Mouse (Mus musculus): ENCODE results near the gene Wrap73. TPM values are rescaled to one million over a fixed set of nuclear protein-coding genes. Genes with fewer than 3 reads are reported as not detected.
A peak's percentile ranks its signal among the peaks of the same experiment; 100 is the strongest.

Gene Wrap73
- polyA plus RNA-seq, 1 experiment, result 6.3 TPM

DNA sequence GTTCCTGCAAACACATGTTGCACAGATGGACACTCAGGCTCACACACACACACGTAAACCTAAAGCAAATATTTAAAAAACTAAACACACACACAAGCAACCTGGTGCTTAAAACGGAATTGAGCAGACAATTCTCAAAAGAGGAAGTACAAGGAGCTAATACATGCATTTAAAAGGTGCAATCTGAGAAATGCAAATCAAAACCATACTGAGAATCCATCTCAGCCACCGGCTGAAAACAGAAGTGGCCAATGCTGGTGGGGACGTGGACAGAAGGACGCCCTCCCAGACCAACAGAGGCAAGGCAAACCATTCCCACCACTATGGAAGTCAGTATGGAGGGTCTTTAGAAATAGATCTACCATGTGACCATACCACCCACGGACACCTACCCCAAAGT lies 18.6 kb upstream of the Wrap73 start:
- no peak overlapping the region for H3K4me3 ChIP-seq (ENCODE audit: insufficient read depth, low read depth, low read length)
- no peak overlapping the region for H3K27ac ChIP-seq (replicated peaks; ENCODE audit: low read depth, low read length)
- no peaks in the 10 kb centered on the region for H3K4me1 ChIP-seq (ENCODE audit: control insufficient read depth, insufficient read depth, insufficient read length, low read length)

DNA sequence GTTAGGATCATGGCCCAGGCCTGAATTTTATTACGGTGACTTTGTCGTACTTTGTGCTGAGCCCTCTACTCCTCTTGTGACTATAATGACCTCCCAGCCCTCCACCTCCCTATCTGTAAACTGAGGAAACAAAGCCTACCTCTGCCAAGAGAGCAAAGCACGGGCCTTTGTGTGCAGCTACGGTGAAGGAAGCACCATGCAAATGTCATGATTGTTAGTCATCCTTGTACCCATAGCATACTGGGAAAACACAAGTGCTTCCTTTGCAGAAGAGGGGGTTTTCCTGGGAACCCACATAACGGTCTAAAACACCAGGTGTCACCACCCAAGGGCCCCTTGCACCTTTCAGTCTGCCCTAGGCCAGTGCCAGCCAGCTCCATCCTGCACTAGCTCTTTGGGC lies 17.0 kb upstream of the Wrap73 start:
- no peak overlapping the region for H3K27ac ChIP-seq (replicated peaks; ENCODE audit: low read depth, low read length)
- no peaks in the 10 kb centered on the region for H3K4me1 ChIP-seq (ENCODE audit: control insufficient read depth, insufficient read depth, insufficient read length, low read length)
- no peak overlapping the region for H3K4me3 ChIP-seq (ENCODE audit: insufficient read depth, low read depth, low read length)

DNA sequence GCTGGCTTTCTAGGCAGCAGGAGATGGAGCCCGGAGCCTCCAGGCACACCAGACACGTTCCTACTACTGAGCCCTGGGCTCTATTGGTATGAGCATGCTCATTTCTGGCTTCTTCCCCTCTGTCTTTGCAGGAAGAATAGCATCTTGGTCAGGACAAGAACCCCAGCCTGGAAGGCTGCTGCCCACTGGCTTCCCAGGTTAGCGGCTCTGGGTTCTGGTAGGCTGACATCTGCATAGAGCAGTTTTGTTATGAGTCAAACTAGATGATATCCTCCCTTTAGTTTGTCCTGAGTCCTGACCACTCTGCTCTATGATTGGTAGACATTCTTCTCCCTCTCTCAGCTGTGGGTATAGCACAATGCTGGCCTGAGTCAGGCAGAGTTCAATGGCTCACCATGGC lies 14.9 kb upstream of the Wrap73 start:
- no peaks in the 10 kb centered on the region for H3K4me1 ChIP-seq (ENCODE audit: control insufficient read depth, insufficient read depth, insufficient read length, low read length)
- H3K27ac ChIP-seq (replicated peaks; ENCODE audit: low read depth, low read length), result no peak overlapping the region
- no peak overlapping the region for H3K4me3 ChIP-seq (ENCODE audit: insufficient read depth, low read depth, low read length)

DNA sequence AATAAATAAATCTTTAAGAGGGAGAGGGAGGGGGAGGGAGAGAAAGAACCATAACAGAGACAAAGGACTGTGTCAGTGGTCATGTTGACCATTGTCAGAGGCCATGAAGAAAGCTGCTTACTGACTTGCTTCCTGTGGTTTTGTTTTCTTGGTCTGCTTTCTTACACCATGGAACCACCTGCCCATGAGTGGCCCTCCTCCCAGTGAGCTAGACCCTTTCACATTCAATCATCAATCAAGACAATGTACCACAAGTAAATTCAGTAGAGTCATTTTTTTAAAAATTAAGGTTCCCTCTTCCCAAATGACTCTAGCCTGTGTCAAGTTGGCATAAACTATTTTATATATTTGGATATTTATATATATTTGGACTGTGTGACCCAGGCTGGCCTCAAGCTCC lies 12.2 kb upstream of the Wrap73 start:
- Histone ChIP-seq H3K4me1 (ENCODE audit: control insufficient read depth, insufficient read depth, insufficient read length, low read length) (no peaks in the 10 kb centered on the region), H3K4me3 (ENCODE audit: insufficient read depth, low read depth, low read length) (no peak overlapping the region), H3K27ac (replicated peaks; ENCODE audit: low read depth, low read length) (no peak overlapping the region)

DNA sequence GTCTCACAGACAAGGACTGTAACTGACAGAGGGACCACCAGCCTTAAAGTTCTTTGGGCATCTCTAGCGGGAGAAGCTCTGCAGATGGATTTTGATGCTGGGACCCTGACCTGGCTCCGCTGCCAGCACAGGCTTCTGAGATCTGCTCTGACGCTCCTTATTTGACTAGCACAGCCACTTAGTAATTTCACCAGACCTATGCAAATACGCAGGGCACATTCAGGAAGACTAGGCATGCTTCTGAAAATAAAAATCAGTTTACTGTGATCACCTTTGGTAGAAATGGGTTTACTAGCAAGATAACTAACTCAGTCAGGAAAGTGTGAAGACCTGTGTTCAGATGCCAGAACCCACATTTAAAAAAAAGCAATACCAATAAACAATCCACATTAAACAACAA lies 10.3 kb upstream of the Wrap73 start:
- Histone ChIP-seq H3K4me1 (ENCODE audit: control insufficient read depth, insufficient read depth, insufficient read length, low read length) (no peaks in the 10 kb centered on the region), H3K4me3 (ENCODE audit: insufficient read depth, low read depth, low read length) (no peak overlapping the region), H3K27ac (replicated peaks; ENCODE audit: low read depth, low read length) (no peak overlapping the region)

DNA sequence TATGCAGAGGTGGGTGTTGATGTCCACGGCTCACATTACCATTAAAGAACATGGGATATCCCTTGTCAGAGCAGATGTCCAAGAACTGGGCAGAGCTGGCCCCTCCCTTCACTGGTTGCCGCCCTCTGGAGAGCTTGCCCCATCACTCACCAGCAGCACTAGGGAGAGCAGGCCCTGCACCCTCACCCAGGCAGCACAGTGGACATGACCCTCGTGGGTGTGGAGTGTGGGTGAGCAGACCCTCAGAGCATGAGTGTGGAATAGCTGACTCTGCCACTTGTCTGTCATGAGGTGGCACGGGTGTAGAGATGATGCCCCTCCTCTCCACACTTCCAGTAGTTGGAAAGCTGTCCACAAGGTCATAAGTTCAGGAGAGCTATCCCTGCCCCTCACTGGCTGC lies 7.4 kb upstream of the Wrap73 start:
- no peak overlapping the region for H3K27ac ChIP-seq (replicated peaks; ENCODE audit: low read depth, low read length)
- H3K4me3 ChIP-seq (ENCODE audit: insufficient read depth, low read depth, low read length), result no peak overlapping the region
- H3K4me1 ChIP-seq (ENCODE audit: control insufficient read depth, insufficient read depth, insufficient read length, low read length), result no peaks in the 10 kb centered on the region

DNA sequence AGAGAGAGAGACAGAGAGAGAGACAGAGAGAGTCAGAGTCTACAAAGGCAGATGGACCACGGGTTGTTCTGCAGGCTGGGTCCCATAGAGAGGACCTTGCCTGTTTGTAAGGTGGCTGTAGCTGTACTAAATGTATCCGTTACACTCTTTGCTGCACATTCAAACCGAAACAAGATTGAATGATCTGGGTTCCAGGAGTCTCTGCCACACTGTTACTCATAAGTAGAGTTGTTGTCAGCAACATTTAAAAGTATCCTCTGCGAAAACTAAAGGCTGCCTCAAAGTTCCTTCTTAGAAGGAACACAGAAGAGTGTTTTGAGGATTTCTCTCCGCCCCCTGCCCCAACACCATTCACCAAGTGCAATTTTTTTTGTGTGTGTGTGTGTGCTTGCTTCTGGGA lies 5.0 kb upstream of the Wrap73 start:
- Histone ChIP-seq H3K4me1 (ENCODE audit: control insufficient read depth, insufficient read depth, insufficient read length, low read length) (peaks cover 8% of the 10 kb centered on the region), H3K4me3 (ENCODE audit: insufficient read depth, low read depth, low read length) (no peak overlapping the region), H3K27ac (replicated peaks; ENCODE audit: low read depth, low read length) (no peak overlapping the region)

DNA sequence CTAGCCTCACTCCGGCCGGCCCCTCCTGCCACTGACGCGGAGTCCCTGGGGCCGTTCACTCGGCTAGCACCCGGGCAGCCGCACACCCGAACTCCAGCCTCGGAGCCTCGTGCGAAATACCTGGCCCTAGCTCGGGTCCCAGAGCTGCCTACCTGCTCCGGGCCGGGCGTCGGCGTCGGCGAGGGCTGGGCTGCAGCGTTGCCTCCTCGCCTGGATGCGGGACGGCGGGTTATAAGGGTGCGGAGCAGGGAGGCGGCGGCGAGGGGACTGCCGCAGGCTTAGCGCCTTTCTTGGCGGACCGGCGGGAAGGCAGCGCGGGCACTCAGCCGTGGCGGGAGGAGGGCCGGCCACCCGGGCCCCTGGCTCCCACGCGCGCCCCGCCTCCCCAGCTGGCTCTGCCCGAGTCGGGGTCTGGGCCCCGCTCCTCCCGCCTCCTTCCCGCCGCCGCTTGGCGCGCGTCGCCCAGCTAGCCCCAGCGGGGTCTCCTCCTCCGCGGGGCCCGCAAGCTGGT lies 2.4 kb upstream of the Wrap73 start:
- peaks cover 8% of the 10 kb centered on the region for H3K4me1 ChIP-seq (ENCODE audit: control insufficient read depth, insufficient read depth, insufficient read length, low read length)
- peak overlapping the region; percentile 64 for H3K4me3 ChIP-seq (ENCODE audit: insufficient read depth, low read depth, low read length)
- H3K27ac ChIP-seq (replicated peaks; ENCODE audit: low read depth, low read length), result no peak overlapping the region

DNA sequence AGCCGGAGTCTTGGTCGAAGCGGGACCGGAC lies 2.2 kb upstream of the Wrap73 start, which contains the start of gene Trp73:
Gene Trp73 (minus strand): TSS at position 27 of the 31 bp plus-strand sequence.
- Histone ChIP-seq H3K4me1 (ENCODE audit: control insufficient read depth, insufficient read depth, insufficient read length, low read length) (peaks cover 8% of the 10 kb centered on the region), H3K4me3 (ENCODE audit: insufficient read depth, low read depth, low read length) (peak within 1 kb of the TSS; percentile 64), H3K27ac (replicated peaks; ENCODE audit: low read depth, low read length) (no peak within 1 kb of the TSS)

DNA sequence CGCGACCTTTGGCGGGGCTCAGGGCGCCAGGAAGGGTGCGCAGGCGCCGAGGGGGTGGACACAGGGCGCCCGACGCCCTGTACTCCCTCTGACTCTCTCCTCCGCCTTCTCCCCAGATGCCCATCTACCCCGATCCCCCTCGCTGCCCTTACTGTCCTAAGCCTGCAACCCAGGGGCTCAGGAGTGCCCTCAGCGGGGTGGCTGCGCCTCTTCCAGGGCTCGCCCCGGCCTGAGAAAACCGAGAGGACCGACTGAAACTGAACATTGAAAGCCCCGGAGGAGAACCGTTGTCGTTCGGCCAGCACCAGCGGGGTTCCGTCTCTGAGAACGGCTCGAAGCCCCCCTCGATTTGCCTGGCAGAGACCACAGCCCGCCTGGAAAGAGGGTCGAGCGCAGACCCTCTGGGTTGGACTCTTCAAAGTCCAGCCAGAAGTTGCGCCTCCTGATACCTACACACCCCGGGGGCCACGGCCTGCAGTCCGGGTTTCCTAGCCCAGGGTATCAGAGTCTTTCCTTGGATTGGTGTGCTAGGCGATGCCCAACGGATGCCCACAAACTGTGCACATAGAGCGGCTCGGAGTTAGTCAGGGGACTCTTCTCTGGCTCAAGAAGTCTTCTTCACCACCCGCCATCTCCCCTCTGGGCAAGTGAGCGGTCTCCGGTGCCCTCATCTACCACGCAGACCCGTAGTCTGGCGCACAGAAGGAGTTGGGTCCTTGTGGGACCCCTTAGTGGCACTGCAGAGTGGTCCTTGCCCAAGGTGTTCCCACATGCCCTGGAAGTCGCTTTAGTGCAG lies 1.8 kb upstream of the Wrap73 start:
- Histone ChIP-seq H3K4me3 (ENCODE audit: insufficient read depth, low read depth, low read length) (peak overlapping the region; percentile 64), H3K27ac (replicated peaks; ENCODE audit: low read depth, low read length) (no peak overlapping the region), H3K4me1 (ENCODE audit: control insufficient read depth, insufficient read depth, insufficient read length, low read length) (peaks cover 8% of the 10 kb centered on the region)

DNA sequence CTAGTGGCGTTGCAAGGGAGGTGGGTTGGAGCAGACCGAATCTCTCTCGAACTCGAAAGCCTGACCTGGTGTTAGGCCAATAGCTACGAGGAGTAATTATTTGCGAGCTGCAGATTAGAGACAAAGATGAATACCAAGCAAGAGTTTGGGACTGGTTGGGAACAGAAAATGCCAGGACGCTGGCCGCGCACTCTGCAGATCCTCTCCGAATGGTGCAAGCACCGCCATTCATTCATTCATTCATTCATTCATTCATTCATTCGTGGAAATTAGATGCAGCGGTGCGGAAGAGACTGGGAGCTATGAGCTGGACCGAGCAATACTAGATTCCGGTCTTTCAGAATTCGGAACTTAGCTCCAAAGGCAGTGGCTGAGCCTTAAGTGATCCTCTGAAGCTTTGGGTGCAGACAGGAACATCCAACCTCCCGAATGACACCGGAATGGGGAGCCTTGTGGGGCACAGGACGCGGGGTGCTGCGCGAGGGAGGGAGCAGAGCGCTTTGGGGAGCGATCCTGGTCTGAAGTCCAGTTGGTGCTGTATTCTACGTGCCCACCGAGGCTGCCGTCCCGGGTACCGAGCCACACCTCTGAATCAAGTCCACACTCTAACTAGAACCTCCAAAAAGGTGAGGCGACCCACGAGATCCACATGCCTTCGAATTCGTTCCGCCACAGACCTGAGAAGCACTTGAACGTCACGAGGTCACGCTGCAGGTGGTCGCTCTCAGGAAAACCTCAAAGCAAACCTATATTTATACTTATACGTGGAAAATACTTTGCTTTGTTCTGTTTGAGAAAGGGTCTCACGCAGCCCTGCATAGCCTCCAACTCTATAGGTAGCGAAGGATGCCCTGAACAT lies 934 bp upstream of the Wrap73 start:
- peak overlapping the region; percentile 64 for H3K4me3 ChIP-seq (ENCODE audit: insufficient read depth, low read depth, low read length)
- no peak overlapping the region for H3K27ac ChIP-seq (replicated peaks; ENCODE audit: low read depth, low read length)

DNA sequence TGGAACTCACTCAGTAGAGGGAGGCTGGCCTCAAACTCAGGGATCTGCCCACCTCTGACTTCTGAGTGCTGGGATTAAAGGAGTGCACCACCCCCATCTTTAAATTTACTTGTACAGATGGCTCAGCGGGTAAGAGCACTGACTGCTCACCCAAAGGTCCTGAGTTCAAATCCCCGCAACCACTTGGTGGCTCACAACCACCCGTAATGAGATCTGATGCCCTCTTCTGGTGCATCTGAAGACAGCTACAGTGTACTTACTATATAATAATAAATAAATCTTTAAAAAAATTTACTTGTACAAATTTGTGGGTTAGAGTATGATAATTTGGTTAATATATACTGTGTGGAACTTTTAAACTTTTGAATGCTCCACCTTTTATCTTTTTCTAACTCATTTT lies 2.5 kb downstream of the Wrap73 start:
- no peak overlapping the region for H3K27ac ChIP-seq (replicated peaks; ENCODE audit: low read depth, low read length)
- peaks cover 8% of the 10 kb centered on the region for H3K4me1 ChIP-seq (ENCODE audit: control insufficient read depth, insufficient read depth, insufficient read length, low read length)
- H3K4me3 ChIP-seq (ENCODE audit: insufficient read depth, low read depth, low read length), result no peak overlapping the region

More for the DNA sequence above, 934 bp upstream of the Wrap73 start:
- peaks cover 8% of the 10 kb centered on the region for H3K4me1 ChIP-seq (ENCODE audit: control insufficient read depth, insufficient read depth, insufficient read length, low read length)

DNA sequence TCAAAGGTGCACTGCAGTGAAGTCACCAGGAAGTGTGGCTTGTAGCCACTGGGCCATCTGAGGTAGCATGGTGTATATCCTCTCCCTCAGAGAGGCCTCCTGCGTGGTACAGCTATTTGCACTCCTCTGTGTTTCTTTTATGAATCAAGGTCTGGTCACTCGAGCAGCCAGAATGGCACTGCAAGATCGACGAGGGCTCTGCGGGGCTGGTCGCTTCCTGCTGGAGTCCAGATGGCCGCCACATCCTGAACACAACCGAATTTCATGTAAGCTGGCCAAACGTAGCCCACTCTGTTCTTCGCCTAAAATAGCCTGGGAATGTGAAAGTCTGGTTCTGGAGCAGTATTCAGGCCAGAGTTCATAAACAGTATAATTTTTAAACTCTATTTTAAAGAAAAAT lies 4.2 kb downstream of the Wrap73 start:
- Histone ChIP-seq H3K27ac (replicated peaks; ENCODE audit: low read depth, low read length) (no peak overlapping the region), H3K4me1 (ENCODE audit: control insufficient read depth, insufficient read depth, insufficient read length, low read length) (no peaks in the 10 kb centered on the region), H3K4me3 (ENCODE audit: insufficient read depth, low read depth, low read length) (no peak overlapping the region)

DNA sequence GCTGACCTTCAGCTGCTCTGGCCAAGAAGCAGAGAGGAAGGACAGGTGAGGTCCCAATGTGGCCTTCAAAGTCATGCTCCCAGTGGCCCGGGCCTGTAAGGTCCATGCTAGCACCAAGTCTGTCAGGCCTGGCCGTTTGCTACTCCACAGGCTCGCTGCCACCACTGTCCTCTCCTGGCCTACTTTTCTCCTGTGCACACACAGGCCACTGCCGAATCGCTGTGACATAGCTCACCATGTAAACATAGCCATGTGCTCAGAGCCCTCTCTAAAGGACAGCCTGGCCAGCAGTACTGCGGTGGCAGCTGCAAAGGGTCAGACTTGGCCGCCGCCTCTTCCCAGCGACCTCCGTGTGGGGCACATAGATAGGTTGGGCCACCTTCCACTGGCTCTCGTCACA lies 11.9 kb downstream of the Wrap73 start:
- H3K27ac ChIP-seq (replicated peaks; ENCODE audit: low read depth, low read length), result no peak overlapping the region
- H3K4me1 ChIP-seq (ENCODE audit: control insufficient read depth, insufficient read depth, insufficient read length, low read length), result no peaks in the 10 kb centered on the region
- H3K4me3 ChIP-seq (ENCODE audit: insufficient read depth, low read depth, low read length), result no peak overlapping the region

DNA sequence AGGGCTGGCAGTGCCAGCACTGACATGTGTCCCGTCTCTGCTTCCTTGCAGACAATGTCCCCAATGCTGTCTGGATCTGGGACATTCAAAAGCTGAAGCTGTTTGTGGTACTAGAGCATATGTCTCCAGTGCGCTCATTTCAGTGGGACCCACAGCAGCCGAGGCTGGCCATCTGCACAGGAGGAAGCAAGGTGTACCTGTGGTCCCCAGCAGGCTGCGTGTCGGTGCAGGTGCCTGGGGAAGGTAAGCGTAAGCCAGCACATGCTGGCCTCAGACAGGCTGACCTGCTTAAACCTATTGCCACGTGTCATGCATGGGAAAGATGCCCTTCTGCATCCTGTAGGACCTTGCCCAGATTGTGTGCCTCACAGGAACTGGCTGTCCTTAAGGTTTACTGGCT lies 13.9 kb downstream of the Wrap73 start:
- Histone ChIP-seq H3K4me1 (ENCODE audit: control insufficient read depth, insufficient read depth, insufficient read length, low read length) (no peaks in the 10 kb centered on the region), H3K4me3 (ENCODE audit: insufficient read depth, low read depth, low read length) (no peak overlapping the region), H3K27ac (replicated peaks; ENCODE audit: low read depth, low read length) (no peak overlapping the region)

Data from brown adipose tissue, adult 24 weeks (tissue).